Mouse (Mus musculus) megakaryocyte, adult 5-6 weeks (primary cell): Measurements from ENCODE around the gene Fam222b. TPM values are rescaled to one million over a fixed set of nuclear protein-coding genes. Genes with fewer than 3 reads are reported as not detected.
"Not testable (repeated sequence)": the region's sequence is repeated elsewhere in the genome, so short reads cannot be mapped to it uniquely, and the experiment has no call there.

Experiments
- ATAC-seq: 2 replicates; pipeline ENCODE4 v1.8.0; 2016; ENCODE audit warnings: mild to moderate bottlenecking, inconsistent platforms; ENCODE audit not compliant: poor library complexity, severe bottlenecking
- total RNA-seq, 2 experiments: library from RNA; stranded (forward) in 1 of 2; stranded (reverse) in 1 of 2; fragments of 153-499, 151-499 nt in 1 of 2; fragments of 221-1000, 200-1000 nt in 1 of 2; gene quantifications; 2 replicates each; pipeline versions ENCODE4 v1.2.3 to v1.2.4; 2015 to 2017

Gene Fam222b
- total RNA-seq (2015) (24.0 and 28.2 TPM in 2 replicates), total RNA-seq (2017) (8.5 and 9.1 TPM in 2 replicates)

DNA sequence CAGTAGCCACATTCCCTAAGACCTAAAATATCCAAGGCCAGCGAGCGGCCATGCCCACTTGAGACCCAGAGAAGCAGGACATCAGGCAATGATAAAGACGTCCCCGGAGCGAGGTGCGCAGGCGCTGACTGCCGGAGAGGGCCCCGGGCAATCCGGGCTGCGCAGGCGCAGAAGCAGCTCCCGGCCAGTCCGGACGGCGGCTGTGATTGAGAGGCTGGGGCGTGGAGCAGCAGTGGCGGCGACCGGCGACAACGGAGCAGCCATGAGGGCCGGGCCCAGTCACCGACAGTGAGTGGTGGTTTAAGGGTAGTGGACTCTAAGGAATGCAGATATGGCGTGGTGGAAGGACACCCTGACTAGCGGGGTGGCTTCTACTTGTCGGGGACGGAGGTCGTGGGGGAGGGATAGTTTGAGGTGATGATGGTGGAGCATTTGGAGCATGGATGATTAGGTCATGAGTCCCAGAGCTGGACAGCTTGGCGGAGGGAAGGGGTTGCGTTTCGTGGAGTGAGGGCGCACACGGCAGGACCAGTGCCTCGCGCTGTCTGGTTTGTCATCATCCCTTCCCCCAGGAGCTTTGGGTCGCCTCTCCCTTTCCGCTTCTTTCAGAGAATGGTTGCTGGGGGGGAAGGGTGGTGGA is at the start of gene Fam222b:
Fam222b (plus strand) TSS at position 157 of the 640 bp plus-strand sequence.
- ATAC-seq: peak; percentile 96

- no peak for ATAC-seq
These were observed 49.7 kb upstream of the Fam222b start for GRCm38 (mm10) chr11:78044758-78045251.

- not testable (repeated sequence) for ATAC-seq
These were observed 45.8 kb upstream of the Fam222b start for GRCm38 (mm10) chr11:78048637-78049036.

DNA sequence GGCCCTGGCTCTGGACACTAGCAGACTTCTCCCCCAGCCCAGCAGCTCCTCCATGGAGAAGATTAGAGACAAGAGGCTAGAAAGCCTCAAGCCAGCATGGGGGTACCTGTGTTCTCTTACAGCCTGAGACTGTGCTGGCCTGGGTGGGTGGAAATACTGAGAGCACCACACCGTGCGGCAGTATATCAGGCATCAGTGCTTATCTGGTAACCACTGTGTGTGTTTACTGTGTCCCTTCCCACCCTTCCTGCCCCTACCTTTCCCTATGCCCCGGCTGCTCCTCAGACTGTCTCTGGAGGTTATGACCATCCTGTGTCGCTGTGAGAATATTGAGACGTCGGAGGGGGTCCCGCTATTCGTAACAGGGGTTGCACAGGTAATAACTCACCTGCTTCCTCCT is 41.4 kb upstream of the Fam222b start:
- no peak for ATAC-seq

DNA sequence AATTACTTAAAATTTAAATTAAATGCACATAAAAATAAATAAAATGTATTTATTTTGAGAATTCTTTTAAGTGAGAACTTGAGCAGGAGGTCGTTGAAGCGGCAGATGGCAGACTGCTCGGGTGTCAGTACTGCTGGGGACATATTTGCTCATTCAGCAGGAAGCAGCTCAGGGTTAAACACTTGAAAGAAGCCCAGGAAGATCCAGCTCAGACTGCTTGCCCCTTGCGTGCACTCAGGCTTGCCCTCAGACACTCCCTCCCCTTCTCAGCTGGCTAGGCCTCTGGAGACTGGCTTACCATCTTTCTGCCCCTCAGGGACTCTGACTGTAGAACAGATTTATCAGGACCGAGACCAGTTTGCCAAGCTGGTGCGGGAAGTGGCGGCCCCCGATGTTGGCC is 37.5 kb upstream of the Fam222b start:
- ATAC-seq: no peak

GRCm38 (mm10) chr11:78059833-78060757 is 34.4 kb upstream of the Fam222b start:
- peak; percentile 95 for ATAC-seq

DNA sequence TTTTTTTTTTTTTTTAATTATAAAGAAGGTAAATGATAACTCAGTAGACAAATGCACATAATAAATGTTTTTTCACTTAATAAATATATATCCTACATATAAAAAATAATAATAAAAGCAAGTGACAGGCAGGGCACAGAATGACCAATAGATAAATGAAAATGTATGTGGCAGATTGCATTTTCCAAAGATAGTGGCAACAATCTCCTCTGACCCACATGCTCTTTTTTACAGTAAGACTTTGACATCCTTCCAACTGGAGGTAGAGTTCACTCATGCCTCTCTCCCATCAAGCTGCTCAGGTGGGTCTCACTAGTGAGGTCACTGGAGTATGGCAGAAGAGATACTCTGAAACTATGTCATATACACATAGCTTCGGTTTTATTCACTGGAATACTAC is 31.9 kb upstream of the Fam222b start:
- no peak for ATAC-seq

GRCm38 (mm10) chr11:78065906-78066305 is 28.6 kb upstream of the Fam222b start:
- no peak for ATAC-seq

- no peak for ATAC-seq
These were observed 27.8 kb upstream of the Fam222b start for GRCm38 (mm10) chr11:78066641-78067040.

DNA sequence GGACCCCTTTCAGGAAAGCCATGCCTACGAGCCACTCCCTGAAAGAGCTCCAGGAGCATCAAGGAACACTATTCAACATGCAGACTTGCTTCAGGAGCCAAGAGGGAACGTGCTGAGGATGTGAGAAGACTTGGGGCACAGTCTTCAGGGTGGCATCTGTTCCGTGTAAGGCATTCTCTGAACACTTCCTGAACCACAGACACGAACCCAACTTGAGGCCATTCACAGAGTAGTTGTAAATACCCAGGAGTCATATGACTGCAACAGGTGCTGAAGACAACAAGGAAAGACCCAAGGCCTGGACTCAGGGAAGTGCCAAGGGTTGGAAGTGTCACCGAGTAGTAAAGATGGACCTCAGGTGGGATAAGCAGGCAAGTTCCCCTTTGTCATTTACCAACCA is 26.9 kb upstream of the Fam222b start:
- ATAC-seq: no peak

DNA sequence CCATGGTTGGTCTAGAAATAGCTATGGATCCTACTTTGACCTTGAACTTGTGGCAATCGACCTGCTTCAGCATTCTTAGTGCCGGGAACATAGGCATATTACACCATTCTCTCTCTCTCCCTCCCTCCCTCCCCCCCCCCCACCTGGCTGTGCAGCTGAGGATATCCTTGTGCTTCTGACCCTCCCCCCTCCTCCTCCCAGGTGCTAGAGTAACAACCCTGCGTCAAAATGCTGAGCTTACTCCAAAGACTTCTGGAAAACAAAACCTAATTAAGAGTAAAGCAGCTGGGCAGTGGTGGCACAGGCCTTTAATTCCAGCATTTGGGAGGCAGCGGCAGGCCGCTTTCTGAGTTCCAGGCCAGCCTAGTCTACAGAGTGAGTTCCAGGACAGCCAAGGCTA is 25.3 kb upstream of the Fam222b start:
- ATAC-seq: no peak

DNA sequence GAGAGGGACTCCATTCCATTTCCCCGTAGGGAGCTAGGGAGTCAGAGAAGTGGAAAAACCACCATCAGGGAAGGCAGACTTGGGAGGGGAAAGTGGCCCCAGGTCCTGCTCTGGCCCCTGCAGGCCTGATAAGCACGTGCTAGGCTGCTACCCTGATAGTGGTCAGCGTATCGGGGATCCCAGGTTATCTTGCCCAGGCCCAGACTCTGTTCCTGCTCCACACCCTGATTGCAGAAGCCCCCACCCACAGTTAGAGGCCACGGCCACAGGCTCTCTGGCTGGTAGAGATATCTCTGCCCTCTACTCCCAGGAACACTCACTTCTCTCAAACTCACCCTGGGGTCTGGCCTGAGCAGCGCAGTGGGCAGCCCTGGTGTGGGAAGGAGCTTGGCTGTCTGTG is 24.8 kb upstream of the Fam222b start:
- ATAC-seq: no peak

DNA sequence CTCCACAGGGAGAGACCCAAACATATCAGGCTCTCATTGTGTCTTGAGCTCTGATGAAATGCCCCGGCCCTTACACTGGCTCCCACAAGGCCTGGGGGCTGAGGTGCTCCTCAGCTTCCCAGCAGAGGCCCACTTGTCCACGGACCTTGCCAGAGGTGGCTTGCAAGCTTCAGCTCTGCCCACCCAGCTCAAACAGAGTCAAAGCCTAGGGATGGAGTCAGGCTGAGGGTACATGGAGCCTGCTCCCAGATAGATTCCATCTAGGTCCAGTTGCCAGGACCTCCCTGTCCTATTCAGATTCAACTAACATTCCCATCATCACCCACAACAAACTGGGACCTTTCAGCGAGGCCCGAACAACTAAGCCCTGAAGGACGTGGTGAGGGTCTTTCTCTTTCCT is 22.5 kb upstream of the Fam222b start:
- ATAC-seq: no peak

DNA sequence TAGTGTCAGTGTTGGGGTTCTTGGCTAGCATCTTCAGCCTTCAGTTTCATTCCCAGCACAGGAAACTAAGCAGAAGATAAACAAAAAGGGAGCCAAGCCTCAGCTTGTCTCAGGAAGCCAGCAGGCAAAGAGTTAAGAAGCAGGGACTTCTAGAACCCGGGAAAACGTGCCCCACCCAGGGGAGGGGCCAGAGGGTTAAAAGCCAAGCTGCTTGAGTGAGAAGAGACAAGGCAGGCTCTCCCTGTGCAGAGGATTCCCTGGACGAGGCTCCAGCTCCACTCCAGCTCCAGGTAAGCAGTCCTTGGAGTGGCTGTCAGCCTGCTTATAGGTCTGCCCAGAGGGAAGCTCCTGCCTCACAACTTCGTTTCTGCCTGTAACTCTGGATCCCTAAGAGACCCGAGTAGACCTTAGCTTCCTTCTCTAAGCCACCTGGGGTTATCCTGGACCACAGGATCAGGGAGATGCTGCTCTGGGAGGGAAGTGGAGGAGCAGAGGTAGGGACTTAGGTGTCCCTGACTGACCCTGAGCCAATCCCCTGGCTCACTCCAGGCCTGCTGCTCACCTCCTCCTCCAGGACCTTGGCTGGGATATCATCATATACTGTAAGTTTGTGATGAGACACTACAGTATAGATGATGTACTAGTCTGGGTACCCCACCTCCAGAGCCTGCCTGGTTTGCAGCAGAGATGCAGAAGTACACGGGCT is 21.9 kb upstream of the Fam222b start:
- ATAC-seq: no peak

DNA sequence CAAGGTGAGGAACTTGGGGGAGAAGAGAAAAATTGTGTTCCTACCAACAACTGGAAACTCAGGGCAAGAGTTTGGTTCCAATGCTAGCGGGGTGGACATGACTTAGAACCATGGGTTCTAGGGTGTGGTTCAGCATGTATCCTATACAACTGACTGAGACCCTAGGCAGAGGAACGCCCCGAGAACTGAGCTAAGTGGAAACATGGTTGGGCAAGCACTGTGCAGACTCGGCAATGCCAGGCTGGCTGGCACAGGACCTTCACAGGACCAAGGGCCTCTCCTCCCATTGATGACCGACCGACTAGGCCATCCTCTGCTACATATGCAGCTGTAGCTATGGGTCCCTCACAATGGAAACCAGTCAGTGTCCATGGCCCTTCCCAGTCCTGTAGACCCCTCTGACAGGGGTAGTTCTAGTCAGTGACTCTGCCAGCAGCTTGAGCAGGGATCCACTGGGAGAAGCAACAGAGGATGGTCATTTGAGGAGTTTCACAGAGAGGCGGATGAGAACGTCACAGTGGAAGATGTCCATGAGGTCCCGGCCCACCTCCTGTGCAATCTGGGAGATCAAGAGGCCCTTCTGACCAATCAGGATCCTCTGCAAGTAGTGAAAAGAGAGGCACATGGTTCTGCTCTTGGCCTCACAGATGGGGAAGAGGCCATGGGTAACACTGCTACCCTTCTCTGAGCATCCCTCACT is 20.7 kb upstream of the Fam222b start:
- ATAC-seq: no peak

DNA sequence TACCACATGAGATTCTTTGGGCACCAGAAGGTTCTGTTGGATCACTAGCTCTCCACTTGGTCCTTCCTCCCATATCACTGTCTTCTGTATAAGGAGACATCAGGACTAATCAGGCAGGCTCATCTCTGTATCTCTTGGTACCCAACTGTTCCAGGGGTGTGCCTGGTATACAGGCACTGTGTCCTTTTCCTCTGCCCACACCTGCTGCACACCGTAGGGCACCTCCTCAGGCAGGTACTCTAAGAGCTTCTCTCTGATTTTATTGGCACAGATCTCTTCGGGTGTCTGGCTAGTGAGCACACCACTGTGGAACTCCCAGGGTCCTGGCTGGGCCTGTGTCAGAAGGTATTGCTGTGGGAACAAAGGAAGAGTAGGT is 20.2 kb upstream of the Fam222b start:
- no peak for ATAC-seq

GRCm38 (mm10) chr11:78074666-78075065 is 19.8 kb upstream of the Fam222b start:
- ATAC-seq: no peak

DNA sequence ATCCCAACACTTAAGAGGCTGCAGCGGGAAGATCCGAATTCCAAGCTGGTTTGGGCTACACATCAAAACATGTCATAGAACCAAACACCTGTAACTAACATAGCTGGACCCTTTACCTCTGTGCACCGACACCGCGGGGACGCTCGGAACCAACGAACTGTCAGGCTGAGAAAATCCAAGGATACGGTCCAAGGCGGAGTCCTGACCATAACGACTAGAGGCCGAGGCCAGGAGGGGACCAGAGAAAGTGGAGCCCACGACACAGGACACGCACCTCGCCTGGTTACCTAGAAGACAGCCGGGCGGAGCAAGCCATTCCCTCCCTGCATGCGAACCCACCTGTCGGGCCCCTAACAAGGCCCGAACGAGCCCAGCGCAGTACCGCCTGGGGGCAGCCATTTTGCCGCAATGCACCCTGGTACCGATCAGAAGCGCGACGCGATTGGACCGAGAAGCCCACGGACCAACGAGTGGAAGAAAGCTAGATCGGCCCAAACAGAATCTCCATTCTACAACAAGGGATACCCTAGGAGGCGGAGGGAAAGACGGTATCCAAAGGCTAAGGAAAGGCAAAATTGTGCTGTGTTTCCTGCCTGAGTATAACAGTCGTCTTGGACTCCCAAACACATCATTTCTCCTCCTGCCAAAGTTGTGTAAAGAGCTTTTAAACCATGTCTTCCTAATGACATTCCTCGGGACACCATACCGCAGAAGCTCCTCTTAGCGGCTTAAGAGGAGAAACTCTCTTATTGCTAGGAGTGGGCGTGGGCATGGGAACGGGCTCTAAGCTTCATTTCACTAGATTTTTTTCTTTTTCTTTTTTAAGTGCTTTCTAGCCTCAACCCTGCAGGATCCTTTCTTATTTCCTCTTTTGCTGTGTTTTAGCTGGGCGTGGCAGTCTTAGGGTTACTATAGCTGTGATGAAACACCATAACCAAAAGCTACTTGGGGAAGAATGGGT is 14.2 kb upstream of the Fam222b start, which contains the start of gene Eral1:
Eral1 (minus strand) TSS at position 423 of the 961 bp plus-strand sequence.
- peak; percentile 99 for ATAC-seq

DNA sequence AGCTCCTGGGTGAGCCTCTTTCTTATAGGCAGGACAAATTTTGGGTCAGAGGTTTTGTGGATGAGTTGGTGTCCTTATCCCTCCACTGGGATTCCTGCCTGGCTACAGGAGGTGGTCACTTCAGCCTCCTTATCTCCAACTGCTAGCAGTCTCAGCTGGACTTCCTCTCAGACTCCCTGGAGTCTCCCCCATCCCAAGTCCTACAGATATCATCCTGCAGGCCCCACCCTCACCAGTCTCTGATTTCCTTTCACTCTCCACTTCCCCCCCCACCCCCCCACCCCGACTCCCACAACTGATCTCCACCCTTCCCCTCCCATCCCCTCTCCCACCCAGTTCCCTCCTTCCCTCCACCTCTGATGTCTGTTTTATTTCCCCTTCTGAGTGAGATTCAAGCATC is 10.9 kb upstream of the Fam222b start:
- no peak for ATAC-seq
